Mouse (Mus musculus): ENCODE measurements around the gene Tmem127. TPM values are rescaled to one million over a fixed set of nuclear protein-coding genes. Genes with fewer than 3 reads are reported as not detected.
"Not testable (repeated sequence)": the region's sequence is repeated elsewhere in the genome, so short reads cannot be mapped to it uniquely, and the experiment has no call there.

Tmem127 gene
- polyA plus RNA-seq, 1 experiment from 2014 or later = 11.4 TPM

DNA sequence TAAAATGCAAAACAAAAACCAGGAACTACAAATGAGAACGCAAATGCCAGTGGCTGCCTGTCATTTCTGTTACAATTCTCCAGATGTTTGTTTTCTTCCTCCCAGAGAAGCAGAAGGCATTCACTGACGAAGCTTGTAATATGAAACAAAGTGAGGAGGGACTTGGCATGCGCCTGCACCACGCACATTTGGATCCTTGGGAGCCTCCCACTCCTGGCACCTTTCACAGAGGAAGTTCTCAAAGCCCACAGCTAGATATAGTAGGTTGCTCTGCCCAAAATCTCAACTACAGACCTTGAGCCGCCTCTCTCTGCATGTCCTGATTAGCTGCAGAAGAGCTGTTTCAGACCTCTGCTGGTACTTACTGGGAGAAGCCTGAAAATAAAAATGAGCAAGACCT, 11.6 kb downstream of the Tmem127 start:
- no peak overlapping the region for H3K27ac ChIP-seq (ENCODE audit: low read depth)
- DNase-seq (no peak), ATAC-seq (no peak)
- TF ChIP-seq CTCF (IDR thresholded peaks at IDR 0.05; ENCODE audit: low read depth) (no peak), EP300 (IDR thresholded peaks at IDR 0.05; ENCODE audit: low read depth) (no peak)
- no peak overlapping the region for H3K4me3 ChIP-seq (ENCODE audit: low read depth, low read length)
- no peaks in the 10 kb centered on the region for H3K27me3 ChIP-seq (ENCODE audit: insufficient read depth, low read length)
- no peak overlapping the region for H3K4me2 ChIP-seq (ENCODE audit: low read depth, low read length)
- H3K36me3 ChIP-seq (replicated peaks; ENCODE audit: insufficient read depth, low read length) = peaks cover 43% of the 10 kb centered on the region
- WGBS (ENCODE audit: insufficient replicate concordance) = 78% methylated on average over 5 of the region's 5 CpGs
- H3K9me3 ChIP-seq (ENCODE audit: low read length) = no peaks in the 10 kb centered on the region
- H3K4me1 ChIP-seq (ENCODE audit: insufficient read depth) = 0 out of 2 replicates have a peak, but pooled peaks cover 4% of the 10 kb centered on the region
- H3K9ac ChIP-seq (replicated peaks) = no peak overlapping the region

GRCm38 (mm10) chr2:127262480-127262879, 14.8 kb downstream of the Tmem127 start:
- Histone ChIP-seq H3K9ac (replicated peaks) (no peak overlapping the region), H3K27me3 (ENCODE audit: insufficient read depth, low read length) (no peaks in the 10 kb centered on the region), H3K36me3 (replicated peaks; ENCODE audit: insufficient read depth, low read length) (peaks cover 25% of the 10 kb centered on the region), H3K4me3 (ENCODE audit: low read depth, low read length) (no peak overlapping the region), H3K4me2 (ENCODE audit: low read depth, low read length) (no peak overlapping the region), H3K9me3 (ENCODE audit: low read length) (no peaks in the 10 kb centered on the region), H3K27ac (ENCODE audit: low read depth) (no peak overlapping the region), H3K4me1 (ENCODE audit: insufficient read depth) (0 out of 2 replicates have a peak, but pooled peaks cover 4% of the 10 kb centered on the region)
- ATAC-seq (no peak), DNase-seq (no peak)
- TF ChIP-seq EP300 (IDR thresholded peaks at IDR 0.05; ENCODE audit: low read depth) = no peak
- no peak for TF ChIP-seq CTCF (IDR thresholded peaks at IDR 0.05; ENCODE audit: low read depth)

DNA sequence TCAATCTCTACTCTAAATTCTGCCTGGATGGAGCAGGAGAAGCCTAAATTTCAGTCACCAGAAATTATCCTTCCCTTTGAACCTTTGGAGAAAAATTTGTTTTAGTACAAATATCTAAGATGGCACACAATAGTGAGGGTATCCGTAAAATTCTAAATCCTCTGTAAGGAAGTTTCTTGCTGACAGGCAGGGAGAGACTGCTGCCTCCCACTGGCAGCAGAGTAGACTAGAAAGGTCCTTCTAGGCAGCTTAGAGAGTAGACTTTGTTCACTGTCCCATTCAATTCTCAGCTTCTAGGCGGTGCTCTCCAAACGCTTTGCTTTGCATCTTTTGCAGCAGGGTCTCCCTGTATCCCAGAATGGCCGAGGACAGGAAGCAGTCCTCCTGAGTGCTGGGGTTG, 20.1 kb downstream of the Tmem127 start:
- no peak overlapping the region for H3K4me3 ChIP-seq (ENCODE audit: low read depth, low read length)
- H3K27me3 ChIP-seq (ENCODE audit: insufficient read depth, low read length) = no peaks in the 10 kb centered on the region
- no peak overlapping the region; the same call in 1 of the 2 replicates for H3K9ac ChIP-seq (replicated peaks)
- H3K4me2 ChIP-seq (ENCODE audit: low read depth, low read length) = no peak overlapping the region
- H3K27ac ChIP-seq (ENCODE audit: low read depth) = no peak overlapping the region
- DNase-seq (no peak), ATAC-seq (no peak)
- H3K4me1 ChIP-seq (ENCODE audit: insufficient read depth) = peaks cover 6% of the 10 kb centered on the region
- WGBS (ENCODE audit: insufficient replicate concordance) = 63% methylated on average over 4 of the region's 4 CpGs
- no peaks in the 10 kb centered on the region for H3K9me3 ChIP-seq (ENCODE audit: low read length)
- no peak for TF ChIP-seq EP300 (IDR thresholded peaks at IDR 0.05; ENCODE audit: low read depth)
- 0 out of 2 replicates have a peak, but pooled peaks have one; percentile 20 for TF ChIP-seq CTCF (IDR thresholded peaks at IDR 0.05; ENCODE audit: low read depth)
- no peaks in the 10 kb centered on the region for H3K36me3 ChIP-seq (replicated peaks; ENCODE audit: insufficient read depth, low read length)

- ATAC-seq (peak; percentile 95), DNase-seq (peak; percentile 96)
- Histone ChIP-seq H3K4me3 (ENCODE audit: low read depth, low read length) (peak within 1 kb of the TSS; percentile 99), H3K4me2 (ENCODE audit: low read depth, low read length) (peak within 1 kb of the TSS; percentile 83), H3K27ac (ENCODE audit: low read depth) (peak within 1 kb of the TSS; percentile 100), H3K36me3 (replicated peaks; ENCODE audit: insufficient read depth, low read length) (no peaks in the 10 kb centered on the region), H3K27me3 (ENCODE audit: insufficient read depth, low read length) (no peaks in the 10 kb centered on the region), H3K9me3 (ENCODE audit: low read length) (no peaks in the 10 kb centered on the region), H3K4me1 (ENCODE audit: insufficient read depth) (peaks cover 8% of the 10 kb centered on the region), H3K9ac (replicated peaks) (peak within 1 kb of the TSS; percentile 98)
- no peak for TF ChIP-seq EP300 (IDR thresholded peaks at IDR 0.05; ENCODE audit: low read depth)
- peak; percentile 53 for TF ChIP-seq CTCF (IDR thresholded peaks at IDR 0.05; ENCODE audit: low read depth)
- under 1% methylated on average over 49 of the region's 49 CpGs for WGBS (ENCODE audit: insufficient replicate concordance)
These were observed 22.0 kb downstream of the Tmem127 start, which contains the start of gene Stard7 for GRCm38 (mm10) chr2:127269491-127270299. Gene Stard7 (plus strand): TSS chr2:127270218.

DNA sequence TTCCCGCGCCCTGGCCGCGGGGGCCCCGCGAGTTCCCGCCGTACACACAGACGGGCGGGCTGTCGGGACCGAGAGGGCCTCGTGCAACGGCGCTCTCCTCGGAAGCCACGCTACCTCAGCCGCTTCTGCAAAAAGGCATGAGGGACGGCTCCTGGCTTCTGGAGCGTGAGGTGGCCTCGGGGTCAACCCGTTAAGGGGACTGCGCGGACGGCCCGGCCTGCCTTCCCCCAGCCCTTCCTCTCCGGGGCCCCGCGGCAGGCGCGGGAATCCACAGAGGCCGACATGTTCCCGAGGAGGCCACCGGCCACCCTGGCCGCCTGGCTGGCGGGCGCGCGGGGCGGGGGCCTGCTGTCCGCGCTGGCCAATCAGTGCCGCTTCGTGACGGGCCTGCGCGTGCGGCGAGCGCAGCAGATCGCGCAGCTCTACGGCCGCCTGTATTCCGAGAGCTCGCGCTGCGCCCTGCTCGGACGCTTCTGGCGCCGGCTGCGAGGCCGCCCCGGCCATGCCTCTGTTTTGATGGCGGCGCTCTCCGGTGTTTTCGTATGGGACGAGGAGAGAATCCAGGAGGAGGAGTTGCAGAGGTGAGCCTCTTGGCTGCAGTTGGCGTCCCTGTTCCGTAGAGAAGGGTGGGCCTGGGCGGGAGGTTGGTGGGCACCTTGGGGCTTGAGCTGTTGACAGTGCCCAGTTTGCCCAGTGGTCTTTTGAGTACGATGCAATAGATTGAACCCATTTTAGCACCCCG, 22.8 kb downstream of the Tmem127 start:
- peak; percentile 90 for DNase-seq
- WGBS (ENCODE audit: insufficient replicate concordance) = 1% methylated on average over 75 of the region's 75 CpGs
- Histone ChIP-seq H3K36me3 (replicated peaks; ENCODE audit: insufficient read depth, low read length) (no peaks in the 10 kb centered on the region), H3K9ac (replicated peaks) (peak overlapping the region; percentile 98), H3K9me3 (ENCODE audit: low read length) (no peaks in the 10 kb centered on the region), H3K27me3 (ENCODE audit: insufficient read depth, low read length) (no peaks in the 10 kb centered on the region), H3K4me2 (ENCODE audit: low read depth, low read length) (peak overlapping the region; percentile 83), H3K27ac (ENCODE audit: low read depth) (peak overlapping the region; percentile 100), H3K4me3 (ENCODE audit: low read depth, low read length) (peak overlapping the region; percentile 99), H3K4me1 (ENCODE audit: insufficient read depth) (peaks cover 15% of the 10 kb centered on the region)
- peak; percentile 87 for ATAC-seq
- no peak for TF ChIP-seq CTCF (IDR thresholded peaks at IDR 0.05; ENCODE audit: low read depth)
- TF ChIP-seq EP300 (IDR thresholded peaks at IDR 0.05; ENCODE audit: low read depth) = no peak

DNA sequence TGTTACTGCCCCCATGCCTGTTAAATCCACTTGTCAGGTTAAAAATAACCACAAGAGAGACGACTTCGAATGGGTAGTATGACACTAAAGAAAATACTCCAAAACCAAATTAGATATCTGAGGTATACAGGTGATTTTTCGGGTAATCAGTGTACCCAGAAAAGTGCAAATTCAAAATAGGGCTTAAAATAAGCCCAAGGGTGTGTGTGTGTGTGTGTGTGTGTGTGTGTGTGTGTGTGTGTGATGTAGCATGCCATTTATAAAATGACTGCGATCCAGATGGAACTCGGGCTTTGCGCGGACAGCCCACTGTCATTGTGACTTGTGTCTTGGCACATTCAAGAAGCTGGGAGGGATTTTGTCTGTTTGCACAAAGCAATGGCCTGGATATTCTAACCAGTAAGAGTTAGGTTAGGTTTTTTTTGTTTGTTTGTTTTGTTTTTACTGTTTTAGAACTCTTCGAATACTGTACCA, 23.4 kb downstream of the Tmem127 start:
- Histone ChIP-seq H3K4me1 (ENCODE audit: insufficient read depth) (peaks cover 19% of the 10 kb centered on the region), H3K4me2 (ENCODE audit: low read depth, low read length) (peak overlapping the region; percentile 83), H3K27me3 (ENCODE audit: insufficient read depth, low read length) (no peaks in the 10 kb centered on the region), H3K36me3 (replicated peaks; ENCODE audit: insufficient read depth, low read length) (no peaks in the 10 kb centered on the region), H3K4me3 (ENCODE audit: low read depth, low read length) (peak overlapping the region; percentile 99), H3K27ac (ENCODE audit: low read depth) (peak overlapping the region; percentile 100), H3K9me3 (ENCODE audit: low read length) (no peaks in the 10 kb centered on the region), H3K9ac (replicated peaks) (peak overlapping the region; percentile 98)
- no peak for TF ChIP-seq CTCF (IDR thresholded peaks at IDR 0.05; ENCODE audit: low read depth)
- no peak for TF ChIP-seq EP300 (IDR thresholded peaks at IDR 0.05; ENCODE audit: low read depth)
- WGBS (ENCODE audit: insufficient replicate concordance) = 11% methylated on average over 8 of the region's 8 CpGs
- DNase-seq (peak; percentile 34), ATAC-seq (no peak)

GRCm38 (mm10) chr2:127272049-127272448, 24.3 kb downstream of the Tmem127 start:
- Histone ChIP-seq H3K4me3 (ENCODE audit: low read depth, low read length) (peak overlapping the region; percentile 99; the same call in 1 of the 2 replicates), H3K4me2 (ENCODE audit: low read depth, low read length) (peak overlapping the region; percentile 83)
- 78% methylated on average over 4 of the region's 4 CpGs for WGBS (ENCODE audit: insufficient replicate concordance)

More at GRCm38 (mm10) chr2:127272049-127272448, 24.3 kb downstream of the Tmem127 start:
- peaks cover 22% of the 10 kb centered on the region for H3K4me1 ChIP-seq (ENCODE audit: insufficient read depth)
- H3K9me3 ChIP-seq (ENCODE audit: low read length); H3K27ac ChIP-seq (ENCODE audit: low read depth); H3K27me3 ChIP-seq (ENCODE audit: insufficient read depth, low read length); H3K36me3 ChIP-seq (replicated peaks; ENCODE audit: insufficient read depth, low read length); DNase-seq; ATAC-seq; H3K9ac ChIP-seq (replicated peaks): not testable (repeated sequence)

Data from liver, postnatal 0 days (tissue).